Mouse (Mus musculus) ES-Bruce4 (cell line): ENCODE measurements around the gene Pycard.

Source experiments
- CTCF ChIP-seq: IDR thresholded peaks from one replicate; pipeline ENCODE4 v1.8.1; 2011; ENCODE audit warnings: low read depth, low read length
- EP300 ChIP-seq: IDR thresholded peaks from 2 replicates; pipeline ENCODE4 v1.6.1; 2011; ENCODE audit warnings: low read depth, low read length; ENCODE audit not compliant: insufficient read depth
- POLR2A ChIP-seq: IDR thresholded peaks from one replicate; pipeline ENCODE4 v1.8.1; 2011; ENCODE audit warnings: low read length; ENCODE audit not compliant: insufficient read depth

GRCm38 (mm10) chr7:127946470-127947023, 47.1 kb downstream of the Pycard start, which contains the start of gene Prss36:
- TF ChIP-seq EP300, result no peak
- TF ChIP-seq CTCF, result no peak
- TF ChIP-seq POLR2A, result no peak
